Mouse (Mus musculus) heart, embryonic 10.5 days (tissue): ENCODE measurements around the gene Mlxip. TPM values are rescaled to one million over a fixed set of nuclear protein-coding genes. Genes with fewer than 3 reads are reported as not detected.

Experiments
- polyA plus RNA-seq: library from polyadenylated mRNA; unstranded; fragments of >200 nt; fragmentation: Nextera tagmentation; extraction: Ambion mirVana; gene quantifications from 2 replicates; pipeline ENCODE4 v1.2.1, GENCODE M21; 2016

The Mlxip gene
- polyA plus RNA-seq, 1 experiment from 2014 or later = 17.0 TPM

Other genes starting within 250 kb of the Mlxip start
- gene Psmd9, start 225.4 kb upstream of the Mlxip start, polyA plus RNA-seq = 73.2 and 85.3 TPM in 2 replicates
- 0.35 TPM in 1 of 2 replicates, not detected in the other for gene Hpd, start 212.1 kb upstream of the Mlxip start, polyA plus RNA-seq
- 0.53 and 0.79 TPM in 2 replicates for gene Wdr66, start 142.7 kb upstream of the Mlxip start, polyA plus RNA-seq
- 16.3 and 21.9 TPM in 2 replicates for gene Bcl7a, start 51.0 kb upstream of the Mlxip start, polyA plus RNA-seq
- not detected in 2 replicates for gene Lrrc43, start 94.5 kb downstream of the Mlxip start, polyA plus RNA-seq
- gene Il31, start 94.7 kb downstream of the Mlxip start, polyA plus RNA-seq = not detected in 2 replicates
- gene B3gnt4, start 115.7 kb downstream of the Mlxip start, polyA plus RNA-seq = 0.15 and 0.48 TPM in 2 replicates
- gene Diablo, start 129.4 kb downstream of the Mlxip start, polyA plus RNA-seq = 112 and 113 TPM in 2 replicates
- gene Gm49027, start 130.7 kb downstream of the Mlxip start, polyA plus RNA-seq = 0.19 TPM in 1 of 2 replicates, not detected in the other
- gene Vps33a, start 178.2 kb downstream of the Mlxip start, polyA plus RNA-seq = 23.4 and 23.5 TPM in 2 replicates